In the genomic region with DNA sequence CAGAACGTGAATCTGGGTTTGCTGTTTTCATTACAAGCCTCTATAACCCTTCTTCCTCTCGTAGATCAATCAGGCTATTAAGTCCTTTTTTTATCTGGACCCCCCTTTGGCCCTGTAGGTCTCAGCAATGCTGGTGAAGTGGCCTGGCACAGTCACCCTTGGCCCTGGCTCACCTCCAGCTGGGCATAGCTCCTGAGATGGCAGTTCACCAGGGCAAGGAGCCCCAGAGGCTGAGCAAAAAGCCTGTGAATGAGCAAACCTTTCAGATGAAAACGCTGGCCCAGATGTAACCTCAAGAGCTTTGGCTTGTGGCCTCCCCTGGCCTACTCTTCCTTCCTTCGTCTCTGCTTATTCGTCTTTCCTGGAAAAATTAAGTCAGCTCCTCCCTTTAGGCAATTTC, we compare ENCODE assay signal across 12 mouse cellular contexts.
DNase-seq lines count a peak whose midpoint lies in the region; ATAC-seq and TF ChIP-seq lines count a peak whose summit lies in the region.
"Had no signal": no experiment of that assay in that cellular context is flagged by ENCODE, and none has a peak within 500 bp of the region (broad histone marks: within the 10 kb centered on the region; RNA-seq: fewer than 3 reads in every experiment).

No protein-coding gene starts in this region.

- H3K4me2 ChIP-seq in midbrain, embryonic 16.5 days (ENCODE audit: low read length) = no peak overlapping the region
- H3K4me2 ChIP-seq in forebrain, postnatal 0 days (ENCODE audit: low read depth) = no peak overlapping the region
- H3K4me2 ChIP-seq: limb, embryonic 13.5 days; midbrain, embryonic 11.5 days had no signal

- H3K9ac ChIP-seq in midbrain, embryonic 16.5 days (ENCODE audit: low read depth, low read length) = no peak overlapping the region
- H3K9ac ChIP-seq in forebrain, postnatal 0 days = no peak overlapping the region
- H3K9ac ChIP-seq: limb, embryonic 13.5 days had no signal

- no peak overlapping the region for H3K4me3 ChIP-seq in midbrain, embryonic 16.5 days (ENCODE audit: low read depth, low read length)
- H3K4me3 ChIP-seq in forebrain, postnatal 0 days (ENCODE audit: low read depth, low read length) = no peak overlapping the region
- H3K4me3 ChIP-seq: limb, embryonic 13.5 days had no signal

- H3K4me1 ChIP-seq in midbrain, embryonic 16.5 days (ENCODE audit: control insufficient read depth, insufficient read depth, low read length) = no peaks in the 10 kb centered on the region
- H3K4me1 ChIP-seq in forebrain, postnatal 0 days (ENCODE audit: insufficient read depth) = no peaks in the 10 kb centered on the region

- H3K36me3 ChIP-seq in midbrain, embryonic 16.5 days (ENCODE audit: control insufficient read depth, insufficient read depth, low read length) = no peaks in the 10 kb centered on the region
- no peaks in the 10 kb centered on the region for H3K36me3 ChIP-seq in forebrain, postnatal 0 days (ENCODE audit: insufficient read depth)
- H3K36me3 ChIP-seq: limb, embryonic 13.5 days had no signal

- peak; percentile 7 for DNase-seq in layer of hippocampus, adult 11-12 months (ENCODE audit: low spot score)
- no peak for DNase-seq in layer of hippocampus, adult 9-10 months (ENCODE audit: low spot score)
- peak; percentile 79 for DNase-seq in adrenal gland, postnatal 14 days
- DNase-seq in fibroblast of lung, adult 2 months (ENCODE audit: low read depth) = peak; percentile 40
- peak; percentile 11 to 40 for DNase-seq in layer of hippocampus, adult 8-10 months (ENCODE audit: low spot score in 2 of 2)
- DNase-seq in thymus, postnatal 14 days = no peak
- DNase-seq in forebrain, postnatal 0 days = no peak
- DNase-seq: thymus, postnatal 36 days had no signal

- H3K27ac ChIP-seq in midbrain, embryonic 16.5 days (ENCODE audit: low read length) = no peak overlapping the region
- H3K27ac ChIP-seq in forebrain, postnatal 0 days (ENCODE audit: low read depth, low read length) = no peak overlapping the region
- H3K27ac ChIP-seq: limb, embryonic 13.5 days had no signal

- H3K27me3 ChIP-seq in midbrain, embryonic 16.5 days (ENCODE audit: control insufficient read depth, insufficient read depth, low read depth, low read length) = no peaks in the 10 kb centered on the region
- no peaks in the 10 kb centered on the region for H3K27me3 ChIP-seq in forebrain, postnatal 0 days (ENCODE audit: insufficient read depth, low read length)
- H3K27me3 ChIP-seq: limb, embryonic 13.5 days had no signal

- no peak for ATAC-seq in midbrain, embryonic 16.5 days
- ATAC-seq in forebrain, postnatal 0 days = no peak
- ATAC-seq: inflammation-experienced regulatory T-cells, adult 6 months had no signal

- H3K9me3 ChIP-seq in midbrain, embryonic 16.5 days (replicated peaks; ENCODE audit: control insufficient read depth, low read length, poor library complexity, severe bottlenecking) = no peaks in the 10 kb centered on the region
- no peaks in the 10 kb centered on the region for H3K9me3 ChIP-seq in forebrain, postnatal 0 days (ENCODE audit: low read length)
- H3K9me3 ChIP-seq: limb, embryonic 13.5 days had no signal

- TF ChIP-seq CTCF in forebrain, postnatal 0 days (IDR thresholded peaks at IDR 0.05; ENCODE audit: low read depth) = no peak

- WGBS in midbrain, embryonic 16.5 days = 70% methylated on average over 5 of the region's 5 CpGs
- WGBS in forebrain, postnatal 0 days = 61% methylated on average over 5 of the region's 5 CpGs

Comparison
In these comparisons a context has a peak if more than half of its experiments do, and no peak if none do; other contexts are left out.
1. DNase-seq: peak in layer of hippocampus, adult 11-12 months (single experiment), adrenal gland, postnatal 14 days (single experiment), fibroblast of lung, adult 2 months (single experiment) and layer of hippocampus, adult 8-10 months (2 of 2); none in layer of hippocampus, adult 9-10 months (single experiment), thymus, postnatal 14 days (single experiment) and forebrain, postnatal 0 days (single experiment).